ENCODE assay signal across 36 mouse cellular contexts in genomic region chr19:39665650-39666049, GRCm38 (mm10). TPM values are rescaled to one million over a fixed set of nuclear protein-coding genes. Genes with fewer than 3 reads are reported as not detected.
"Had no signal": no experiment of that assay in that cellular context is flagged by ENCODE, and none has a peak within 500 bp of the region (broad histone marks: within the 10 kb centered on the region; RNA-seq: fewer than 3 reads in every experiment).

No protein-coding gene starts in this region.

RNA-seq across cellular contexts. Expression of gene Cyp2c67, which starts 16.8 kb away (rescaled TPM):
- total RNA-seq: heart, adult 8-10 months; heart, postnatal 10 days; heart, postnatal 14 days; heart, postnatal 25 days; heart, postnatal 36 days; heart, postnatal 4 days; hematopoietic stem cell, adult 5-6 weeks; hindbrain, postnatal 0 days; layer of hippocampus, adult 18-20 months; layer of hippocampus, adult 2 months; layer of hippocampus, adult 8-10 months; layer of hippocampus, postnatal 10 days; layer of hippocampus, postnatal 14 days; layer of hippocampus, postnatal 25 days; layer of hippocampus, postnatal 36 days; left cerebral cortex, adult 18-20 months; left cerebral cortex, adult 2 months had no signal
- polyA plus RNA-seq: heart, embryonic 11.5 days; heart, embryonic 12.5 days; heart, embryonic 13.5 days; heart, embryonic 14.5 days; heart, embryonic 15.5 days; heart, embryonic 16.5 days; heart, postnatal 0 days; hindbrain, embryonic 10.5 days; hindbrain, embryonic 11.5 days; hindbrain, embryonic 12.5 days; hindbrain, embryonic 13.5 days; hindbrain, embryonic 14.5 days; hindbrain, embryonic 15.5 days; hindbrain, embryonic 16.5 days; hindbrain, postnatal 0 days; inflammation-experienced regulatory T-cells, adult 6 months; kidney, embryonic 14.5 days; kidney, embryonic 15.5 days; kidney, embryonic 16.5 days; kidney, postnatal 0 days had no signal
